Mouse (Mus musculus) B cell, adult 62 days (primary cell): ENCODE results near the gene Ccm2l. TPM values are rescaled to one million over a fixed set of nuclear protein-coding genes. Genes with fewer than 3 reads are reported as not detected.

Source experiments
- total RNA-seq: library from RNA; stranded (reverse); gene quantifications from 4 replicates; pipeline ENCODE4 v1.2.4, GENCODE M21; 2023

Gene Ccm2l
- not detected in 4 replicates for total RNA-seq

GRCm38 (mm10) chr2:153065747-153066508 is at the start of gene Ccm2l:
Gene Ccm2l, plus strand, starts transcription at chr2:153065955.

GRCm38 (mm10) chr2:153031126-153032082 is 34.4 kb upstream of the Ccm2l start, which contains the start of gene Xkr7:
Gene Xkr7, plus strand, starts transcription at chr2:153031852.

GRCm38 (mm10) chr2:153108313-153109264 is 42.8 kb downstream of the Ccm2l start, which contains the start of gene Hck:
Gene Hck, plus strand, starts transcription at chr2:153108468.

Other genes starting within 250 kb of the Ccm2l start
- gene Bcl2l1, start 234.2 kb upstream of the Ccm2l start, total RNA-seq, result 4.7 to 13.7 TPM (median 7.7 TPM) in 4 replicates
- gene Tpx2, start 218.0 kb upstream of the Ccm2l start, total RNA-seq, result 1.6 to 3.0 TPM (median 2.0 TPM) in 4 replicates
- not detected in 4 replicates for gene Mylk2, start 154.6 kb upstream of the Ccm2l start, total RNA-seq
- gene Foxs1, start 132.7 kb upstream of the Ccm2l start, total RNA-seq, result not detected in 4 replicates
- not detected in 4 replicates for gene Dusp15, start 114.3 kb upstream of the Ccm2l start, total RNA-seq
- not detected in 4 replicates for gene Ttll9, start 103.5 kb upstream of the Ccm2l start, total RNA-seq
- gene Pdrg1, start 50.5 kb upstream of the Ccm2l start, total RNA-seq, result 48.6 to 58.9 TPM (median 58.5 TPM) in 4 replicates
- gene Xkr7, start 34.1 kb upstream of the Ccm2l start, total RNA-seq, result not detected in 4 replicates
- gene Hck, start 42.5 kb downstream of the Ccm2l start, total RNA-seq, result 123 to 143 TPM (median 132 TPM) in 4 replicates
- gene Tm9sf4, start 95.3 kb downstream of the Ccm2l start, total RNA-seq, result 75.6 to 97.6 TPM (median 84.2 TPM) in 4 replicates
- gene Tspyl3, start 159.5 kb downstream of the Ccm2l start, total RNA-seq, result 13.4 to 16.4 TPM (median 15.2 TPM) in 4 replicates
- gene Plagl2, start 175.5 kb downstream of the Ccm2l start, total RNA-seq, result 22.9 to 27.3 TPM (median 23.7 TPM) in 4 replicates
- 30.1 to 32.5 TPM (median 32.0 TPM) in 4 replicates for gene Pofut1, start 175.6 kb downstream of the Ccm2l start, total RNA-seq
- gene Kif3b, start 225.5 kb downstream of the Ccm2l start, total RNA-seq, result 17.0 to 18.7 TPM (median 18.3 TPM) in 4 replicates